Mouse (Mus musculus): ENCODE data around the gene Slit1. TPM values are rescaled to one million over a fixed set of nuclear protein-coding genes. Genes with fewer than 3 reads are reported as not detected.

Slit1 gene
- 1 to 10 TPM in 1 of 2 experiments, under 1 TPM in 1; 0.76 to 1.0 TPM for total RNA-seq (2023)

GRCm38 (mm10) chr19:41743396-41743795, at the start of gene Slit1:
Gene Slit1 (minus strand): TSS chr19:41743665.

GRCm38 (mm10) chr19:41581706-41582420, 161.6 kb downstream of the Slit1 start, which contains the start of gene Gm340:
Gene Gm340 (plus strand): TSS chr19:41582370.

Other genes starting within 250 kb of the Slit1 start
- gene Gm340, start 161.3 kb downstream of the Slit1 start, total RNA-seq (2023) = 10 to 100 TPM; 21.6 to 21.9 TPM
- 10 to 100 TPM; 10.9 to 12.3 TPM for gene Arhgap19, start 58.4 kb upstream of the Slit1 start, total RNA-seq (2023)
- gene Frat1, start 86.3 kb upstream of the Slit1 start, total RNA-seq (2023) = 10 to 100 TPM; 30.9 to 31.2 TPM
- 10 to 100 TPM; 41.7 to 46.7 TPM for gene Frat2, start 104.5 kb upstream of the Slit1 start, total RNA-seq (2023)
- gene Rrp12, start 152.5 kb upstream of the Slit1 start, total RNA-seq (2023) = 10 to 100 TPM; 13.8 to 16.4 TPM
- gene Pgam1, start 168.3 kb upstream of the Slit1 start, total RNA-seq (2023) = 100 to 1,000 TPM; 107 to 128 TPM
- gene Exosc1, start 189.8 kb upstream of the Slit1 start, total RNA-seq (2023) = 10 to 100 TPM; 20.4 to 21.1 TPM
- gene Zdhhc16, start 189.8 kb upstream of the Slit1 start, total RNA-seq (2023) = 10 to 100 TPM; 27.0 to 29.7 TPM
- gene Mms19, start 237.5 kb upstream of the Slit1 start, total RNA-seq (2023) = 10 to 100 TPM; 56.1 to 70.5 TPM
- 10 to 100 TPM; 43.3 to 44.9 TPM for gene Ubtd1, start 238.1 kb upstream of the Slit1 start, total RNA-seq (2023)

All from monocyte, adult 59 days (primary cell).